Mouse (Mus musculus): ENCODE measurements around the gene Usp20.
"Not testable (repeated sequence)": the region's sequence is repeated elsewhere in the genome, so short reads cannot be mapped to it uniquely, and the experiment has no call there.

Gene Usp20

GRCm38 (mm10) chr2:30981790-30982513 is at the start of gene Usp20, which contains the start of gene BC005624:
Usp20 (plus strand) TSS chr2:30982279.
BC005624 (minus strand) TSS chr2:30982201.
- peak; percentile 99 for DNase-seq (ENCODE audit: low spot score in 2 of 2)

GRCm38 (mm10) chr2:30933032-30933431 is 49.0 kb upstream of the Usp20 start:
- no peak for DNase-seq (ENCODE audit: low spot score in 2 of 2)

GRCm38 (mm10) chr2:30933917-30934450 is 48.1 kb upstream of the Usp20 start:
- peak in 1 of 2 experiments; percentile 80 for DNase-seq (ENCODE audit: low spot score in 2 of 2)

GRCm38 (mm10) chr2:30936808-30937207 is 45.3 kb upstream of the Usp20 start:
- no peak for DNase-seq (ENCODE audit: low spot score in 2 of 2)

- no peak for DNase-seq (ENCODE audit: low spot score in 2 of 2)
These were observed 44.3 kb upstream of the Usp20 start for GRCm38 (mm10) chr2:30937731-30938130.

GRCm38 (mm10) chr2:30938574-30938991 is 43.5 kb upstream of the Usp20 start:
- no peak for DNase-seq (ENCODE audit: low spot score in 2 of 2)

GRCm38 (mm10) chr2:30941586-30941985 is 40.5 kb upstream of the Usp20 start:
- DNase-seq (ENCODE audit: low spot score in 2 of 2), result no peak

GRCm38 (mm10) chr2:30942116-30942515 is 40.0 kb upstream of the Usp20 start:
- not testable (repeated sequence) for DNase-seq (ENCODE audit: low spot score in 2 of 2)

- peak in 1 of 2 experiments; percentile 55 for DNase-seq (ENCODE audit: low spot score in 2 of 2)
These were observed 39.5 kb upstream of the Usp20 start for GRCm38 (mm10) chr2:30942603-30943011.

- no peak for DNase-seq (ENCODE audit: low spot score in 2 of 2)
These were observed 29.6 kb upstream of the Usp20 start for GRCm38 (mm10) chr2:30952457-30952823.

GRCm38 (mm10) chr2:30952824-30953490 is 29.1 kb upstream of the Usp20 start, which contains the start of gene Tor1b:
Tor1b (plus strand) TSS chr2:30952959.
- DNase-seq (ENCODE audit: low spot score in 2 of 2), result peak; percentile 67 to 87

- DNase-seq (ENCODE audit: low spot score in 2 of 2), result no peak
These were observed 27.3 kb upstream of the Usp20 start for GRCm38 (mm10) chr2:30954797-30955196.

GRCm38 (mm10) chr2:30957511-30957910 is 24.6 kb upstream of the Usp20 start:
- DNase-seq (ENCODE audit: low spot score in 2 of 2), result no peak

GRCm38 (mm10) chr2:30958726-30959125 is 23.4 kb upstream of the Usp20 start:
- no peak for DNase-seq (ENCODE audit: low spot score in 2 of 2)

- DNase-seq (ENCODE audit: low spot score in 2 of 2), result no peak
These were observed 22.2 kb upstream of the Usp20 start for GRCm38 (mm10) chr2:30959856-30960255.

- DNase-seq (ENCODE audit: low spot score in 2 of 2), result no peak
These were observed 19.4 kb upstream of the Usp20 start for GRCm38 (mm10) chr2:30962570-30963254.

GRCm38 (mm10) chr2:30965627-30966026 is 16.5 kb upstream of the Usp20 start:
- no peak for DNase-seq (ENCODE audit: low spot score in 2 of 2)

GRCm38 (mm10) chr2:30966826-30967225 is 15.3 kb upstream of the Usp20 start:
- DNase-seq (ENCODE audit: low spot score in 2 of 2), result no peak

- peak; percentile 83 to 90 for DNase-seq (ENCODE audit: low spot score in 2 of 2)
These were observed 14.4 kb upstream of the Usp20 start, which contains the start of gene Tor1a for GRCm38 (mm10) chr2:30967352-30968327. Tor1a (minus strand) TSS chr2:30967933.

- DNase-seq (ENCODE audit: low spot score in 2 of 2), result no peak
These were observed 945 bp downstream of the Usp20 start for GRCm38 (mm10) chr2:30983024-30983423.

All from left cerebral cortex, adult 9 months (tissue).